Mouse (Mus musculus): Measurements from ENCODE around the gene Unc80. TPM values are rescaled to one million over a fixed set of nuclear protein-coding genes. Genes with fewer than 3 reads are reported as not detected.

Gene Unc80
- polyA plus RNA-seq, 1 experiment from 2014 or later, result 1.0 TPM

DNA sequence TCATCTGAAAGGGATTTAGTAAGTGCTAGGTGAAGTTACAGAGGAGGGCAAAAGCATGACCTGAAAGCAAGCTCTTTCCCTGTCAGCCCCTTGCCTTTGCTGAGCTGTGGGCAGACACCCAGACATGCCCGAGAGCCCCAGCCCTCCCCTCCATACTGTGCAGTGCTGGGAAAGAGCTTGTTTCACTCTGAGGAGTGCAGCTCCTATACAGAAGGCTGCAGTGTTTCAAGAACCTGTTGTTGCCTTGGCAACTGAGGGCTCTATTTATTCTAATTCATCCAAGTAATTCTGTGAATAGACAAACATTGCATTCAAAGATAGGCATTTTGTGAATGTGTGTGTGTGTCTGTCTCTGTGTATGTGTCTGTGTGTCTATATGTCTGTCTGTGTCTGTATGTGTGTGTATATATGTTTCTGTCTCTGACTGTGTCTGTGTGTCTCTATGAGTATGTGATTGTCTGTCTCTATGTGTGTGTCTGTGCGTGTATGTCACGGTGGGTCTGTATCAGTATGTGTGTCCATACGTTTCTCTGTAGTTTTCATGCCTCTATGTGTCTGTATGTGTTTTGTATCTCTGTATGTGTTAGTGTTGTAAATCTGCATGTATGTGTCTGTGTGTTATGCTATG, 187.1 kb downstream of the Unc80 start:
- peak; percentile 94 for ATAC-seq (ENCODE audit: insufficient read depth, low FRiP score, low TSS enrichment)
- Histone ChIP-seq H3K27me3 (ENCODE audit: control insufficient read depth, insufficient read depth, low read length) (no peaks in the 10 kb centered on the region), H3K27ac (ENCODE audit: low read depth, low read length) (0 out of 2 replicates have a peak overlapping the region, but pooled peaks have one; percentile 14), H3K4me2 (ENCODE audit: low read depth) (no peak overlapping the region), H3K4me3 (ENCODE audit: low read depth, low read length) (no peak overlapping the region), H3K36me3 (ENCODE audit: control insufficient read depth, insufficient read depth, low read length) (no peaks in the 10 kb centered on the region), H3K9ac (ENCODE audit: low read length) (no peak overlapping the region), H3K4me1 (ENCODE audit: control insufficient read depth, insufficient read depth, low read length) (peaks cover 3% of the 10 kb centered on the region; the same call in 1 of the 2 replicates), H3K9me3 (ENCODE audit: control insufficient read depth, low read length) (no peaks in the 10 kb centered on the region)
- DNase-seq (ENCODE audit: low spot score), result peak; percentile 44
- 58% methylated on average over 4 of the region's 4 CpGs for WGBS

DNA sequence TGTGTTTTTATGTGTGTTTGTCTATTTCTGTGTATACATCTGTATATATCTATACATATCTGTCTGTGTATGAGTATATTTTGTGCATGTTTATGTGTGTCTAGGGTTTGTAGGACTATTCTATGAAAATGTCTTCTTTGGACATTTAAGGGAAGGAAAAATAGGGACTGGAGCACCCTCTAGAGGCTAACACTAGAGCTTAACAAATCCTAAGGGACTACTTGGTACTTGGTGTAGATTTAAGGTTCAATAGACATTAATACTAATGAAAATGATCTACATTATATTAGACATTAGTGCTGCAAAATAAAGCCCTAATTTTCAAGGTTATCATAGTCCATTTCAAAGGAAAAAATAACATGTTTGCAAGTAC, 187.6 kb downstream of the Unc80 start:
- Histone ChIP-seq H3K36me3 (ENCODE audit: control insufficient read depth, insufficient read depth, low read length) (no peaks in the 10 kb centered on the region), H3K4me3 (ENCODE audit: low read depth, low read length) (no peak overlapping the region), H3K4me1 (ENCODE audit: control insufficient read depth, insufficient read depth, low read length) (peaks cover 3% of the 10 kb centered on the region; the same call in 1 of the 2 replicates), H3K27me3 (ENCODE audit: control insufficient read depth, insufficient read depth, low read length) (no peaks in the 10 kb centered on the region), H3K9me3 (ENCODE audit: control insufficient read depth, low read length) (no peaks in the 10 kb centered on the region), H3K9ac (ENCODE audit: low read length) (no peak overlapping the region), H3K4me2 (ENCODE audit: low read depth) (no peak overlapping the region), H3K27ac (ENCODE audit: low read depth, low read length) (no peak overlapping the region)
- ATAC-seq (ENCODE audit: insufficient read depth, low FRiP score, low TSS enrichment), result peak; percentile 54; the same call in 1 of the 2 replicates
- no peak for DNase-seq (ENCODE audit: low spot score)

DNA sequence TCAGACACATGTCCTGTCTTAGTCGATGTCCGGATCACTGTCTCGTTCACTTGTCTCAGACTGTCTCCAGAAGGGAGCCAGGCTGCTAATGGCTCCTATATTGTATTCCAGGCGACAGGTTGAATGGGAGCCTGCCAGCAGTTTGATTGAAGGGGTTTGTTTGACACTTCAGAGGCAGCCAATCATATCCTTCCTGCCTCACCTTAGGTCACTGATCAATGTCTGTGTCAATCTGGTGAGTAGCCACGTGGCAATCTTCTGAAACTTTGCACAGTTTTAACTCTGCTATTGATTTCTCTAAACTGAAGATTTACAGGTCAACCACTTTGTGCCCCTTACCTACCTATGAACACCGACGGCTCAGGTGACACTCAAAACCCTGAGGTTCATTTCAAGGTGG, 203.3 kb downstream of the Unc80 start:
- Histone ChIP-seq H3K9ac (ENCODE audit: low read length) (no peak overlapping the region), H3K9me3 (ENCODE audit: control insufficient read depth, low read length) (no peaks in the 10 kb centered on the region), H3K36me3 (ENCODE audit: control insufficient read depth, insufficient read depth, low read length) (no peaks in the 10 kb centered on the region), H3K4me2 (ENCODE audit: low read depth) (no peak overlapping the region), H3K27me3 (ENCODE audit: control insufficient read depth, insufficient read depth, low read length) (no peaks in the 10 kb centered on the region), H3K4me1 (ENCODE audit: control insufficient read depth, insufficient read depth, low read length) (no peaks in the 10 kb centered on the region), H3K27ac (ENCODE audit: low read depth, low read length) (no peak overlapping the region), H3K4me3 (ENCODE audit: low read depth, low read length) (no peak overlapping the region)
- DNase-seq (ENCODE audit: low spot score) (no peak), ATAC-seq (ENCODE audit: insufficient read depth, low FRiP score, low TSS enrichment) (no peak)
- 71% methylated on average over 7 of the region's 7 CpGs for WGBS

DNA sequence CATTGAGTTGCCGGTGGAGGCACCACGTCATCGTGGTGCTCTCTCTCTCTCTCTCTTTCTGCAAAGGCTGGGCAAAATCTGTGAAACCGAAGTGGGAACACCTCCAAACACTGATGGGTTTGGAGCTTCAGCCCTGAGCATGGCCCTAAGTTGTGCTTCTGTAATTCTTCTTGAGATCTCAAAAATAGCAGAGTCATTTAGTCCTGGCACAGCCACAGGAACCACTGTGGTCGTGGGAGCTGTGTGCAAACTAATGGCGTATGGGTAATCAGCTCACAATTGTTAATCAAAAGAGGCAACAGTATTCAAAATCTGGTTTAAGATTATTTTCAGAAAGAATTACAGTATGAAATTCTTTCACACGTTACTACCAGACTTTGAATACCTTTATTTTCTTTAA, 204.6 kb downstream of the Unc80 start:
- Histone ChIP-seq H3K9me3 (ENCODE audit: control insufficient read depth, low read length) (no peaks in the 10 kb centered on the region), H3K27ac (ENCODE audit: low read depth, low read length) (no peak overlapping the region), H3K4me2 (ENCODE audit: low read depth) (no peak overlapping the region), H3K36me3 (ENCODE audit: control insufficient read depth, insufficient read depth, low read length) (no peaks in the 10 kb centered on the region), H3K27me3 (ENCODE audit: control insufficient read depth, insufficient read depth, low read length) (no peaks in the 10 kb centered on the region), H3K9ac (ENCODE audit: low read length) (no peak overlapping the region), H3K4me1 (ENCODE audit: control insufficient read depth, insufficient read depth, low read length) (no peaks in the 10 kb centered on the region), H3K4me3 (ENCODE audit: low read depth, low read length) (no peak overlapping the region)
- ATAC-seq (ENCODE audit: insufficient read depth, low FRiP score, low TSS enrichment) (no peak), DNase-seq (ENCODE audit: low spot score) (no peak)
- WGBS, result 96% methylated on average over 7 of the region's 7 CpGs

DNA sequence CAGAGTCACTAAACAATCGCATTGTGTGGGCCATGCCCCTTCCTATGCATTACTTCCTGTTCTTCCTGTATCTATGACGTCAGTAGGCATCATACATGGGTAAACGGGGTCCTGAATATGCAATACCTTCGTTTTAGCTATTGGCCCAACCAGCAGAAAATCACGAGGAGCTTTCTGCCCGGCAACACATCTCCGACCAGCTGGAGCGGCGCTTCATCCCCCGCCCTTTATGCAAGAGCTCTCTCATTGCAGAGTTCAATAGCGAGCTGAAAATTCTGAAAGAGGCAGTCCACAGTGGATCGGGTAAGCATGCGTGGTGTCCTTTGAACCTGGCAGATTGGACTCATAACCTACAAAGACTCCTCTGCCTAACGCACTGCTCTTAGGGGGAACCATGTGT, 209.8 kb downstream of the Unc80 start:
- no peak overlapping the region for H3K27ac ChIP-seq (ENCODE audit: low read depth, low read length)
- H3K9me3 ChIP-seq (ENCODE audit: control insufficient read depth, low read length), result no peaks in the 10 kb centered on the region
- ATAC-seq (ENCODE audit: insufficient read depth, low FRiP score, low TSS enrichment) (no peak), DNase-seq (ENCODE audit: low spot score) (no peak)
- WGBS, result 85% methylated on average over 14 of the region's 14 CpGs
- H3K4me3 ChIP-seq (ENCODE audit: low read depth, low read length), result no peak overlapping the region
- H3K36me3 ChIP-seq (ENCODE audit: control insufficient read depth, insufficient read depth, low read length), result no peaks in the 10 kb centered on the region
- H3K27me3 ChIP-seq (ENCODE audit: control insufficient read depth, insufficient read depth, low read length), result no peaks in the 10 kb centered on the region
- no peak overlapping the region for H3K9ac ChIP-seq (ENCODE audit: low read length)
- no peak overlapping the region for H3K4me2 ChIP-seq (ENCODE audit: low read depth)
- no peaks in the 10 kb centered on the region for H3K4me1 ChIP-seq (ENCODE audit: control insufficient read depth, insufficient read depth, low read length)

DNA sequence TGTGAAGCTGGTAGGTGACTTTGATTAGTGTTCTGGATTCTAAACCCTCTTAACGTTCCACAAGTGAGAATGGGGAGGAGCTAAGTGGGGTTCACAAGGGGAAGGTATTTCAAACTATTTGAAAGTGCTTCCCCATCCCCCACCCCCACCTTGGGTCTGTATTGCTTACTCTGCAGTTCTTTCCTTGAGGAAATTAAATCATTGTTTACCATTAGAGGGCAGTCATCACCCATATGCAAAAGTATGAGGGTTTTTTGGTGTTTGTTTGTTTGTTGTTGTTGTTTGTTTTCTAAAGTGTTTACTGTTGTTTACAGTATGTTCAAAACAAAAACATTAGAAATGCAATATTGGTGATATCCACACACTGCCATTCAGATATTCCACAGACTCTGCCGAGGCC, 210.5 kb downstream of the Unc80 start:
- no peak overlapping the region for H3K27ac ChIP-seq (ENCODE audit: low read depth, low read length)
- no peaks in the 10 kb centered on the region for H3K36me3 ChIP-seq (ENCODE audit: control insufficient read depth, insufficient read depth, low read length)
- ATAC-seq (ENCODE audit: insufficient read depth, low FRiP score, low TSS enrichment) (no peak), DNase-seq (ENCODE audit: low spot score) (no peak)
- 49% methylated on average over 2 of the region's 2 CpGs for WGBS
- no peaks in the 10 kb centered on the region for H3K4me1 ChIP-seq (ENCODE audit: control insufficient read depth, insufficient read depth, low read length)
- no peak overlapping the region for H3K4me2 ChIP-seq (ENCODE audit: low read depth)
- no peak overlapping the region for H3K4me3 ChIP-seq (ENCODE audit: low read depth, low read length)
- no peaks in the 10 kb centered on the region for H3K9me3 ChIP-seq (ENCODE audit: control insufficient read depth, low read length)
- H3K27me3 ChIP-seq (ENCODE audit: control insufficient read depth, insufficient read depth, low read length), result no peaks in the 10 kb centered on the region
- no peak overlapping the region for H3K9ac ChIP-seq (ENCODE audit: low read length)

DNA sequence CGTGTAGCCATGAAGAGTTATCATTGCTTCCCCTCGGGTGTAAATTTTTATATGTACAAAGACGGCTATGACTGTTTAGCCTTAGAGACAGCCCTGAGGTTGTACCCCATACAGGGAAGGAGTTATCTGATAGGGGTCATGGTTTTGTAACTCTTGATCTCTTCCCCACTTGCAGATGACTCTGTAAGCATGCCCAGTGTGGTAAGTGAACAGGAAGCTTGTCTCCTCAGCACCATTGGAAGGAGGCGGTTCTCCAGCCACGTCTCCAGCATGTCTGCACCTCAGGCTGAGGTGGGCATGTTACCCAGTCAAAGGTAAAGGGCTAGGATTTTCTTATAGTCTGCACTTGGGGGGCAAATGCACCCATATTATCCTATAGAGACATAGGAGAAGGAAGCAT, 214.8 kb downstream of the Unc80 start:
- H3K36me3 ChIP-seq (ENCODE audit: control insufficient read depth, insufficient read depth, low read length), result no peaks in the 10 kb centered on the region
- ATAC-seq (ENCODE audit: insufficient read depth, low FRiP score, low TSS enrichment) (no peak), DNase-seq (ENCODE audit: low spot score) (no peak)
- H3K4me2 ChIP-seq (ENCODE audit: low read depth), result no peak overlapping the region
- H3K9ac ChIP-seq (ENCODE audit: low read length), result no peak overlapping the region
- no peaks in the 10 kb centered on the region for H3K9me3 ChIP-seq (ENCODE audit: control insufficient read depth, low read length)
- H3K27me3 ChIP-seq (ENCODE audit: control insufficient read depth, insufficient read depth, low read length), result no peaks in the 10 kb centered on the region
- no peak overlapping the region for H3K4me3 ChIP-seq (ENCODE audit: low read depth, low read length)
- H3K4me1 ChIP-seq (ENCODE audit: control insufficient read depth, insufficient read depth, low read length), result no peaks in the 10 kb centered on the region
- 88% methylated on average over 5 of the region's 5 CpGs for WGBS
- no peak overlapping the region for H3K27ac ChIP-seq (ENCODE audit: low read depth, low read length)

DNA sequence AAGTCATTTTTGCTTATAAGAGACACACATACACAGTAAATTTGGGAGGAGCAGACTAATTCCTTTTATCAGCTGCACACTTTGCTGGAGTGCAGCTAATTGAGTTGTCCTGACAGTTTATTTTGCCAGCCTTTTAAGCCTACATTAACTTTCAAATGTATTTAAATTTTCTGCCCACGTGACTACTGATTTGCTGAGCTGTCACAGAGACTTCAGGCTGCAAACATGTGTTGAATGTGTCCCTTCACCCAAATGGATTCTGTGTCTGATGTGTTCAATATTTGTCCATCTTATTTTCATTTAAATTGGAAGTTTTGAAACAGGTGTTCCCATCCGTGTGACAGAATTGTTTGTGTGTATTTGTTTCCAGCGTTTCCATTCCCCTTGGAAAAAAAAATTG, 223.6 kb downstream of the Unc80 start:
- no peak for DNase-seq (ENCODE audit: low spot score)
- no peak for ATAC-seq (ENCODE audit: insufficient read depth, low FRiP score, low TSS enrichment)
- WGBS, result 67% methylated on average over 3 of the region's 3 CpGs

DNA sequence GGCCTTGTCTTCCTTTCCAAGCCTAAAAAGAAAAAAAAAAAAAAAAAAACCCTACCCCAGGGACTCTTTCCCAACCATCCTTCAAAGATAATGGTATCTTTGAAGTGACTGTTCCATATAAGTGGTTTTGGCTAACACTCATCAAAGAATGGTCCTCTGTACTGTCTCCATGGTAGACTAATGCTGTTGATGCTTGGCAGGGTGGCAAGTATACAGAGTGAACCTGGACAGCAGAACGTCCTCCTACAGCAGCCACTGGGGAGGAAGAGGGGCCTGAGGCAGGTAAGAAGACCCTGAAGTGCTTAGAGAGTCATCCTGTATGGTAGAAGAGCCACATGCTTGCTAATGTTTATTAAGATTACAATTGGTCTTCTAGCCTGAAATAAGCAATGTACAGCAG, 224.1 kb downstream of the Unc80 start:
- no peaks in the 10 kb centered on the region for H3K4me1 ChIP-seq (ENCODE audit: control insufficient read depth, insufficient read depth, low read length)
- no peak overlapping the region for H3K9ac ChIP-seq (ENCODE audit: low read length)
- no peak overlapping the region for H3K4me2 ChIP-seq (ENCODE audit: low read depth)
- 80% methylated on average over 1 of the region's 1 CpGs for WGBS
- no peaks in the 10 kb centered on the region for H3K36me3 ChIP-seq (ENCODE audit: control insufficient read depth, insufficient read depth, low read length)
- H3K4me3 ChIP-seq (ENCODE audit: low read depth, low read length), result no peak overlapping the region
- ATAC-seq (ENCODE audit: insufficient read depth, low FRiP score, low TSS enrichment) (no peak), DNase-seq (ENCODE audit: low spot score) (no peak)
- no peaks in the 10 kb centered on the region for H3K27me3 ChIP-seq (ENCODE audit: control insufficient read depth, insufficient read depth, low read length)
- H3K27ac ChIP-seq (ENCODE audit: low read depth, low read length), result no peak overlapping the region
- H3K9me3 ChIP-seq (ENCODE audit: control insufficient read depth, low read length), result no peaks in the 10 kb centered on the region

More for the DNA sequence above, 223.6 kb downstream of the Unc80 start:
- Histone ChIP-seq H3K36me3 (ENCODE audit: control insufficient read depth, insufficient read depth, low read length) (no peaks in the 10 kb centered on the region), H3K27ac (ENCODE audit: low read depth, low read length) (no peak overlapping the region), H3K4me2 (ENCODE audit: low read depth) (no peak overlapping the region), H3K27me3 (ENCODE audit: control insufficient read depth, insufficient read depth, low read length) (no peaks in the 10 kb centered on the region), H3K4me3 (ENCODE audit: low read depth, low read length) (no peak overlapping the region), H3K9ac (ENCODE audit: low read length) (no peak overlapping the region), H3K9me3 (ENCODE audit: control insufficient read depth, low read length) (no peaks in the 10 kb centered on the region), H3K4me1 (ENCODE audit: control insufficient read depth, insufficient read depth, low read length) (no peaks in the 10 kb centered on the region)

Measured in neural tube, embryonic 11.5 days (tissue).